Mouse (Mus musculus) testis, adult 2 months (tissue): ENCODE measurements around the gene Col11a2. TPM values are rescaled to one million over a fixed set of nuclear protein-coding genes. Genes with fewer than 3 reads are reported as not detected.

Experiments used
- H3K27ac ChIP-seq: fragments of 200-500 bp; 2 replicates; pipeline ENCODE4 v1.5.1; 2012; ENCODE audit warnings: low read depth, low read length; ENCODE audit not compliant: control insufficient read depth, insufficient read depth
- H3K27me3 ChIP-seq: fragments of 200-500 bp; 2 replicates; pipeline ENCODE4 v1.6.1; 2012; ENCODE audit warnings: mild to moderate bottlenecking, low read length, moderate library complexity; ENCODE audit not compliant: control insufficient read depth, insufficient read depth
- H3K36me3 ChIP-seq: fragments of 200-500 bp; 2 replicates; pipeline ENCODE4 v1.6.1; 2012; ENCODE audit warnings: mild to moderate bottlenecking, low read length; ENCODE audit not compliant: control insufficient read depth, insufficient read depth
- H3K4me1 ChIP-seq: fragments of 200-500 bp; 2 replicates; pipeline ENCODE4 v1.6.1; 2012; ENCODE audit warnings: low read length; ENCODE audit not compliant: control insufficient read depth, insufficient read depth
- H3K4me3 ChIP-seq: fragments of 200-500 bp; 2 replicates; pipeline ENCODE4 v1.5.1; 2012; ENCODE audit warnings: low read depth, mild to moderate bottlenecking, low read length, moderate library complexity, mixed read lengths; ENCODE audit not compliant: control insufficient read depth
- CTCF ChIP-seq: fragments of 200-500 bp; IDR thresholded peaks from 2 replicates; pipeline ENCODE4 v1.5.1; 2012; ENCODE audit warnings: low read depth, mild to moderate bottlenecking, inconsistent platforms, low read length, moderate library complexity; ENCODE audit not compliant: control insufficient read depth, insufficient read depth, insufficient replicate concordance
- POLR2A ChIP-seq: fragments of 200-500 bp; IDR thresholded peaks from 2 replicates; pipeline ENCODE4 v1.6.1; 2012; ENCODE audit warnings: low read depth, mild to moderate bottlenecking, inconsistent platforms, low read length, moderate library complexity; ENCODE audit not compliant: control insufficient read depth
- polyA plus RNA-seq: library from polyadenylated mRNA; depleted of rRNA; stranded (reverse); fragments of >200 nt; gene quantifications from 2 replicates; pipeline ENCODE4 v1.2.3, GENCODE M21; 2012

The Col11a2 gene
- polyA plus RNA-seq, 1 experiment, result 2.8 TPM

DNA sequence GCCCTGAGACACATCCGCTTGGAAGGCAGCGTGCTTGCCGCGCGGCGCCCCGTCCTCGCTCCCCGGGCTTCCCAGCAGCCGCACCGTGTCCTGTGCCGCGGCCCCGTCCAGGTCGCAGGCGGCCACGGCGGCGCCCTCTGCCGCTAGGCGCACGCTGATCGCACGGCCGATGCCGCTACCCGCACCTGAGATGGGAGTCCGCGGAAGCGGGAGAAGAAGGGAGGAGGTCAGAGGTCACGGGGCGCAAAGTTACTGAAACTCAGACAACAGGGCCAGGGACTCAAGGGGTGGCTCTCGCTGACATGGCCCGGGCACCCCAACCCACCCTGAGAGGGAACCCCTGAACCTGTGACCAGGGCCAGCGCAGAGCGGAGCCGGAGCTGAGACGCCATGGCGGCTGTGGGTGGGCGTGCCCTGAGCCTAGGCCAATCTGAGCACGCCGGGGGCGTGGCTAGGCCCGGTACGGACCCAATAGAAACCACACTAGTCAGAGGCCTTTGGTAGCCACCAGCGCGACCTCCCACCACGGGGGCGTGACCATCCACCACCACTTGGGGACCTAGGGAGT, 11.5 kb upstream of the Col11a2 start, which contains the start of gene H2-Ke6:
Gene H2-Ke6, minus strand, starts transcription at position 405 of the 568 bp plus-strand sequence.
- Histone ChIP-seq H3K27me3 (no peaks in the 10 kb centered on the region), H3K27ac (peak within 1 kb of the TSS; percentile 52), H3K4me3 (peak within 1 kb of the TSS; percentile 83), H3K36me3 (no peaks in the 10 kb centered on the region), H3K4me1 (peaks cover 47% of the 10 kb centered on the region)
- TF ChIP-seq CTCF (no peak), POLR2A (peak; percentile 61)

DNA sequence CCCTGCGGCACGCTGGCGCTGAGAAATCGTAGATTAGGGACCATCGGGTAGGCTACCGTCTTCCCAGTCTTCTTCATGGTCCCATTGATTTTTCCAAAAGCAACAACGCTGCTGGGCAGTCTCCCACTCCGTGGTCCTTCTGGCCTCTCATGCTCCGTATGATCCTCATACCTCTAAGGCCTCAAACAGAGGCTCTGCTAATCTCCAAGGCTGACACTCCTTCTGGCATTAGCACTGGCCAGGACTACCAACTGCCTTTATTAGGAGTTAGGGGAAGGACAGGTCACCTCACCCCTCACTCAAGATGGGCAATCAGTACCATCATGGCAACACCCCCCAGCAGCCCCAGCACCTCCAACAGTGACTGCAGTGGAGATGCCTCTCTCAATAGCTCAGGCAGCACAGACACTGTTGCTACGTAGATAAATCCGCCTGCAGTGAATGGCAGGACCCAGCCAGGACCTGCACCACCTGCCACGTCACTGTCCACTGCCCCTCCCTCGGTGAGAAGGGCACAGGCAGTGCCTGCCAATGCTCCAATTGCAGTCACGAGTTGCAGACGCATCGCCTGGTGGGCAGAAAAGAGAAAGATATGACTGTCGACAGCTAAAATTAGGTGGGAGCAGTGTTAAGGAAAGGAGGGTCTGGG, 10.6 kb upstream of the Col11a2 start:
- TF ChIP-seq CTCF (no peak), POLR2A (no peak)
- H3K4me3 ChIP-seq, result no peak overlapping the region
- H3K27ac ChIP-seq, result no peak overlapping the region
- H3K27me3 ChIP-seq, result no peaks in the 10 kb centered on the region
- H3K36me3 ChIP-seq, result no peaks in the 10 kb centered on the region
- peaks cover 52% of the 10 kb centered on the region for H3K4me1 ChIP-seq

DNA sequence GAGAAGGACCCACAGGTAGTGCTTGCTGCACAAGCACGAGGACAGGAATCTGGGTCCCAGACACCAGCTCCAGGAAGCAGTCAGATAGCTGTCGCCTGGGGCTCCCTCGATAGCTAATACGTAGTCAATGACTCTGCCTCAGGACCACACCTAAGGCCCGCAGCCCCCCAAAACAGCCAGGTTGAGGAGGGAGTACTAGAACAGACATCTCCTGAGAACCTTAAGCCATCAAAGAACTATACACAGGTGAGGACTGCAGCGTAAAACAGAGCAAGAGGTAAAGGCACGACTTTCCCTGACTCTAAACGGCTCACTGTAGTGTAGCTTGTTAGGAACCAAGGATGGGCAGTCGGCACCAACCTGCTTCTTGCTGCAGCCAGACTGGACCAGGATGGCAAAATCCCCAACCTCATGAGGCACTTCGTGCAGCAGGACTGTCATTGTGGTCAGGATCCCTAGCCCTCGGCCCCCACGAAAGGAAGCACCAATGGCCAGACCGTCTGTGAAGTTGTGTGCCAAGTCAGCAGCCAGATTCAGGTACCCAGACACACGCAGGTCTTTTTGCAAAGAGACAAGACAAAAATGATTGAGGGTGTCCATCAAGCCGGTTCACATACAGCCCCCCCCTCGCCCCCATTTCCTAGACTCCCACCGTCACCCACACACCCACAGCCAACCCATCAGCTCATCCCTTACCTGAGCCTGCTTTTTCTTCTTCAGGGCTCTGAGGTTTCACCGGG, 9.9 kb upstream of the Col11a2 start:
- Histone ChIP-seq H3K36me3 (no peaks in the 10 kb centered on the region), H3K27me3 (no peaks in the 10 kb centered on the region), H3K4me1 (peaks cover 49% of the 10 kb centered on the region), H3K4me3 (no peak overlapping the region), H3K27ac (no peak overlapping the region)
- no peak for TF ChIP-seq CTCF
- no peak for TF ChIP-seq POLR2A

DNA sequence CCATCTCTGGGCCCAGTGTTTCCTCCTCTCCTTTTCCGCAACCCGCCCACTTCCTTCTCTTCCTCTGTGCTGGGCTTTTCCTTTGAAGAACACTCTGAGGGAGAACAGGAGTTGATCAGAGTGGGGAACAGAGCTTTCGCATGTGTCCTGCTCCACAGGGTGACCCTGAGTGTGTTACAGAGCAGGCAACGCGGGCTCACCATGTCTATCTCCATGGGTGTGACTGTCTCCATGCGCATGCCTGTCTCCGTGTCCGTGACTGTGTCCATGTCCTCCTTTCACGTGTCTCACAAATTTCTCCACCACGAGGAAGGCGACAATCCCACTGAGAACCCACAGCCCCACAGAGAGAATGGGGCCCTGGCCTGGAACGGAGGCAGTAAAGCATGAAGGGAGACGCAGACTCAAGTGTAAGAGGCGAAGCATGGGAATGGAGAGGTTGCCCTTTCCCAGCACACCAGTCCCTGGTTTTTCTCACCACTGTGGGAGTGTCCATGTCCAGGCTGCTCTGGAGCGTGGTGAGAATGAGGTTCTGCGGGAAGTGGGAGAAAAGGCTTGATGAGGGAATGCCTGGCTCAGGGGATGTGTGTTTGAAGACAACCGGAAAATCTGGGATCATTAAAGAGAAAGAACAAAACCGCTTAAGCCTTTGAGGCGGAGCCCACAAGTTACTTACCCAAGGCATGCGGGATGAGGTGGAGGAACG, 9.2 kb upstream of the Col11a2 start:
- Histone ChIP-seq H3K27me3 (no peaks in the 10 kb centered on the region), H3K4me1 (peaks cover 46% of the 10 kb centered on the region), H3K27ac (no peak overlapping the region), H3K36me3 (no peaks in the 10 kb centered on the region), H3K4me3 (no peak overlapping the region)
- TF ChIP-seq CTCF, result no peak
- no peak for TF ChIP-seq POLR2A

DNA sequence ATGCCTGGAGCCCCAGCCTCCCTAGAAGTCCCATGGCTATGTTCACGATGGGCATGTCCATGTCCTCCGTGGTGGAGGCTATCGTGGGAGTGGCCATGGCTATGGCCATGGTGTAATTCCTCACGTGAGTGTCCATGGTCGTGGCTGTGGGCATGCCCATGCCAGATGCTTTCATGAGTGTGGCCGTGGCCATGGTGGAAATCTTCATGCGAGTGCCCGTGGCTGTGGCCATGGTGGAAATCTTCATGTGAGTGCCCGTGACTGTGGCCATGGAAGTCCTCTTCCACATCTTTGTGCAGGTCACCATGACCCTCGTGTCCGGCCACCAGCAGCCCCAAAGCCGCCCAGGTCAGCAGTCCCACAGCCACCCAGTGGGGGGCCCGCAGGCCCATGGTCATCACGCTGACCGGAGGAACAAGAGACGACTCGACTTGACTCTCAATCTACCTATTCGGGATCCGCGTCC, 8.3 kb upstream of the Col11a2 start:
- Histone ChIP-seq H3K27me3 (no peaks in the 10 kb centered on the region), H3K36me3 (no peaks in the 10 kb centered on the region), H3K4me1 (peaks cover 41% of the 10 kb centered on the region), H3K4me3 (peak overlapping the region; percentile 82), H3K27ac (peak overlapping the region; percentile 58)
- TF ChIP-seq POLR2A, result no peak
- no peak for TF ChIP-seq CTCF

DNA sequence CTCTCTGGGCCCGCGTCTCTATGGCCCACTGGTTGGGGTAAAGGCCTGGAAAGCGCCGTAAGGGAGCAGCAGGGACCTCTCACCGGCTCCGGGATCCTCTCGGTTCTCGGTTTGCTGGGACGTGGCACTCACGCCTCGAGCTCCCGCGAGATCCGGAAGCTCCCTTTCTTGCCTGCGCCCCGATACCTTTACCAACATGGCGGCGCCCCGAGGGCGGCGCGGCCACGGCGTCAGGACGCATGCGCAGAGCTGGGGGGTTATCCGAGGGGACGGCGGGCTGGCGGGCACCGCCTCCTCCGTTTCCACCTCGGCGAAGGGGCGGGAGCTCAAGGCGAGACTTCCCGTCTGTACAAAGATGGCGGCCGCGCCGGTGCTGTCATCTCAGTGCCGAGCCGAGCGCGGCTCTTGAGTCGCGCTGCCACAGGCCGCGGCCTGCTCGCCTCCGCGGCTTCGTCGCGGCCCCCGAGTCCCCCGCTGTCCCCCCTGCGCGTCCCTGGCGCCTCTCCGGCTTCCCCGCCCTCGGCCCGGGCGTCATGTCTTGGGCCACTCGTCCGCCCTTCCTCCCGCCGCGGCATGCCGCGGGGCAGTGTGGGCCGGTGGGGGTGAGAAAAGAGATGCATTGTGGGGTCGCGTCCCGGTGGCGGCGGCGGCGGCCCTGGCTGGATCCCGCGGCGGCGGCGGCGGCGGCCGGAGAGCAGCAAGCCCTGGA, 7.6 kb upstream of the Col11a2 start, which contains the start of the genes Slc39a7 and Rxrb:
Gene Slc39a7, minus strand, starts transcription at position 218 of the 709 bp plus-strand sequence.
Gene Rxrb, plus strand, starts transcription at position 348 of the 709 bp plus-strand sequence.
- Histone ChIP-seq H3K27ac (peak within 1 kb of the TSS; percentile 93), H3K4me1 (peaks cover 34% of the 10 kb centered on the region), H3K36me3 (no peaks in the 10 kb centered on the region), H3K4me3 (peak within 1 kb of the TSS; percentile 82), H3K27me3 (no peaks in the 10 kb centered on the region)
- TF ChIP-seq CTCF (no peak), POLR2A (peak; percentile 94)
